Mouse (Mus musculus) T-cell, adult 2 months (primary cell): ENCODE measurements around the gene Atp5l.

Experiments
- DNase-seq: peaks from one replicate; pipeline ENCODE4 v3.0.0; 2022; ENCODE audit warnings: low spot score

Atp5l gene

GRCm38 (mm10) chr9:44892664-44893063 lies 27.9 kb downstream of the Atp5l start:
- DNase-seq = no peak

DNA sequence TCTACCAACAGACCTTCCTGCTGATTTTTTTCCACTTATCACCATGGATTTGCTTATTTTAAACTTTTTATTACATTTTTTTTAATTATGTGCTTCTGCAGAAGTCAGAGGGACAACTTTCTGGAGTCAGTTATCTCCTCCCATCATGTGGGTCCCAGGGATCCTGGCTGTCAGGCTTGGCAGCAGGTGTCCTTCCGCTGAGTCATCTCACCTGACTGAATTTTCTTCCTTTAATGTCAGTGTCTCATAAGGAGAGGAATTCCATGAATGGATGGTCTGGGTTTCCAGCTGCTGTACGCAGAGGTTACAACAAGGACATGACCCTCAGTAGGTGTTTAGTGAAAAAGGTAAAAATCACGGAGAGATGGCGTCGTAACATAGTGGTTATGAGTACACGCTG lies 29.3 kb downstream of the Atp5l start:
- DNase-seq = no peak

- no peak for DNase-seq
Measured at GRCm38 (mm10) chr9:44890122-44890521, 30.4 kb downstream of the Atp5l start.

GRCm38 (mm10) chr9:44888114-44888624 lies 32.4 kb downstream of the Atp5l start:
- DNase-seq = no peak

DNA sequence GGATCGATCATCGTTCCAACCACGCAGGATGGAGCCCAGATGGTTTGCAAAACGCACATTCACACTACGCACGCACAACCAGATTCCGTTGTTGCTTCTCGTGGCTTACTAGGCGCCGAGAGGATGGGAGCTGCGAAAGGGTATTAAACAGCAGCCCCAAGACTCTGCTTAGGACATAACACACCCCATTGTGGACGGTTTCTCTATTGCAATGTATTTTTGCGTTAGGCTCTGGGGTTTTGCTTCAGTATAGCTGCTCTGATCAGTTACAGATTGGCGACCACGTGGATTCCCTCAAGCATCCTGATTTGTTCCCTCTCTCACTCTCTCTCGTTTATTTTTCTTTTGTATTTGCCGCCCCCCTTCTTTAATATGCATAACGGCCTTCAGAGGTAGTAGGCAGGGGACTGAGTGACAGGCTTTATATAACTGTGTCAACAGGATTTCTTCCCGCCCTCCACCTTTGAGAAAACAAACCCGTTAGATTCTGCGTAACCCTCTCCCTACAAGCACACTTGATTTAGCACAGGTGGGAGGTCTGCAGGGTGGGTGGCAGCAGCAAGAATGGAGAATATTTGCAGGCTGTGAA lies 37.5 kb downstream of the Atp5l start:
- peak; percentile 32 for DNase-seq

GRCm38 (mm10) chr9:44882436-44882980 lies 38.0 kb downstream of the Atp5l start:
- DNase-seq = peak; percentile 75

DNA sequence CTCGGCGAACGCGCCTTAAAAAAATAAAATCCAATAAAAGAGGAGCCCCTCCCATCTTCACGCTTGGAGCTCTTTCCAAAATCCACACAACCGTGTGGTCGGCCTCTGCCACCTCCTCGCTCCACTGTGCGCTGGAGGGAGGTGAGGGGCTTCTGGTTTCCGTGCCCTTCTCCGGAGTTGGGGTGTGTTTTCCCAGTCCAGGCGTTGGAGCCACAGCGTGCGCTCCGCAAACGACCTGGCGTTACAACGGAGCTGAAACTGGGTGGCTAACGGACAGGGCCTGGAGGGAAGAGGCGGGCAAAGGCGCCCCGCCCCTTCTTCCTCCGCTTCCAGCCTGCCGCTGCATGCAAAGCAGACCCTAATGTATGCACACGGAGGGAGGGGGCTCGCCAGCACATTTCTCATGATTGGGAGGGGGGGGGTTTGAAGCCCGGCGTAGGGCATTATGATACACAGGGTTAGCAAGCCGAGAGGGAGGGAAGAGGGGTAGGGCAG lies 38.6 kb downstream of the Atp5l start:
- peak; percentile 18 for DNase-seq

GRCm38 (mm10) chr9:44881221-44881871 lies 39.2 kb downstream of the Atp5l start, which contains the start of gene Kmt2a:
Gene Kmt2a, minus strand, starts transcription at chr9:44881296.
- peak; percentile 94 for DNase-seq

DNA sequence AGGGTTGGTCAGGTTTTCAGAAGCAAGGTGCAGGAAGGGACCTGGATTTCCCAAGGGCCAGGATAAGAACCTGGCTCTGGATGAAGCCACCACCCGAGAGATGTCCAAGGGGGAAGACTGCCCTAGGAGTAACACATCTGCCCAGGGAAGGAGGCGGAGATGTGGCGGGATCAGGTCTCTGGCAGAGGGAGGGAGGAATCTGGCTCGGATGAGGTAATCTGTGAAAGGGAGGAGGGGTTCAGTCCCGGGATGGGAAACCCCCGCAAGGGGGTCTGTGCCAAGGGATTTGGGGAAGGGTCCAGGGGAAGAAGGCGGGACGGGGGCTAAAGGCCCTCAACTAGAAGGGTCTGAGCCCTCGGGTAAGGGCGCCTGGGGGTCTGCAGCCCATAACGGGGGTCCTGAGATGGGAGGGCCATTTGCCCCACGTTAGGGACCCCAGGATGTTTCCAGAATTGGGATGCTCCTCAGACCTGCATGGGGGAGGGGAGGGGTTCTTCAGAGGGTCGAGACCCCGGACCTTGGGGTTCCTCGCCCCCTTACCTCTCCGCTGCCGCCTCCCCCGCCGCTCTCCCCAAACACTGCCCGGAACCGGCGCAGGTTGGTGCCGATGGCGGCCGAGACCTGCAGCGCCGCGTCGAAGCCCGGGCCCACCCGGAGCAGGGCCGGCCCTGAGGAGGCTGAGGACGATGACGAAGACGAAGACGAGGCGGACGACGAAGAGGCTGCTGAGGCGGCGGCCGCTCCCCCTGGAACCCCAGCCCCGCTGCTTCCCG lies 40.0 kb downstream of the Atp5l start:
- peak; percentile 3 for DNase-seq

- DNase-seq = peak; percentile 7
Measured at GRCm38 (mm10) chr9:44879694-44880271, 40.8 kb downstream of the Atp5l start.

DNA sequence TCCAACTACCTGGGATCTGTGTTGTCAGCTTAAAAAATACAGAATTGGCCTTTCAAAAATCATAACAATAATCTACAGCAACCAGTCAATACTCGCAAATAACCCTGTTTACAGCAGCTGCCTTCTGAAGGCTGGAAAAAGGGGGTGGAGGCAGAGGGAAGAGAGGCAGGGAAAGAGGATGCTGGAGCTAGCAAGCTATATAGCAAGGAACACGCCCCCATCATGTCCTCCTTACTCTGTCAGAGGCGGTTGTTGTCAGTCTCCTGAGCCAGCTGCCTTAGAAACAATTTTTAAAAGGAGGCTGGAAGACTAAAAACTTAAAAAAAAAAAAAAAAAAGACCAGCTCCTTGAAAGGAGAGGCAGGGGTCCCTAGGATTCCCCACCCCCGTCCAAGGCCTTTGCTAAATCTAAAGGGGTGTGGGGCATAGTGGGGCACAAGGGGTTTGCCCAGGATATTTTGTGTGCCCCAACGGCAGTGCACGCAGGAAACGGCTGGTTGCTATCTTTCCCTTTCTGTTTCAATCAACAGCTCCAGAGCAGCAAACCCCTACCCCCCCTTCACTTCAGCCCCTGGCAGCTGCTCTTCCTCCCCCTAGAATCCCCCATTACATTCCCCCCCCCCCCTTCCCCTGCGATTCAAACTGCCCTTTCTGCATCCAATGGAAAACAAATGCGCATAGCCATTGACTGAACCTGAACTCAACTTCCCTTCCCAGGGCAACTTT lies 41.6 kb downstream of the Atp5l start:
- peak; percentile 59 for DNase-seq

DNA sequence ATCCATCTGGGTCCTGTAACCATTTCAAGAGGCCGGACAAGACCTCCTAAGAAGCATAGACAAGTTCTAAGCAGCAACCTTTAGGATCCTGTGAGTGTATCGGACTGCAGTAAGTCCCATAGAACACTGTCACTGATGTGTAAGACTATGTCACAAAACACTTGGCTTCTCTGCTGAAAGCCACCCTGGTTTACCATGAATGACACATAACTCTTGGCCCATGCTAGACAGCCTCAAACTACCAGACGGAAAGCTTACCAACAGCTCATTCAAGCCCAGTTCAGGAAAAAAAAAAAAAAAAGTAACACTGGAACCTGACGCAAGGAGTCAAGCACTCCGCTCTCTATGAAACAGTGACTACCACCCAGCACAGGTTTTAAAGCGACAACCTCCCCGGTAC lies 42.9 kb downstream of the Atp5l start:
- no peak for DNase-seq

DNA sequence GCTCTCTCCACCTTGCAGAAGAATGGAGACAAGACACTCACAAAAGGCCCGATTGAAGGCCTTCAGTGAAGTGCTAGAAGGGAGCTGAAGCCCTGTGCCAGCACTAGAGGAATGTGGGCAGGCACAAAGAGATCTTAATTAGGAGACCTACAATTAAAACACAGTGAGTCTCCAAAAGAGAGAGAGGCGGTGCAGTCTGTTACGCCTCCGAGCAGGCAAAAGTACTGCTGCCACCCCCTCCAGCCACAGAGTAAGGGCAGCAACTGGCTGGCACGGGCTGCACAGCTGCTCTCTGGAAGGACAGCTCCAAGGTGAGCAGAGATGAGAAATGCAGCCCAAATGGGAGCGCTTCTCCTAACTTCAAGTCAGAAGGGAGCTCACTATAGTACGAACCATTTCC lies 45.1 kb downstream of the Atp5l start:
- no peak for DNase-seq

GRCm38 (mm10) chr9:44874198-44874597 lies 46.3 kb downstream of the Atp5l start:
- no peak for DNase-seq

DNA sequence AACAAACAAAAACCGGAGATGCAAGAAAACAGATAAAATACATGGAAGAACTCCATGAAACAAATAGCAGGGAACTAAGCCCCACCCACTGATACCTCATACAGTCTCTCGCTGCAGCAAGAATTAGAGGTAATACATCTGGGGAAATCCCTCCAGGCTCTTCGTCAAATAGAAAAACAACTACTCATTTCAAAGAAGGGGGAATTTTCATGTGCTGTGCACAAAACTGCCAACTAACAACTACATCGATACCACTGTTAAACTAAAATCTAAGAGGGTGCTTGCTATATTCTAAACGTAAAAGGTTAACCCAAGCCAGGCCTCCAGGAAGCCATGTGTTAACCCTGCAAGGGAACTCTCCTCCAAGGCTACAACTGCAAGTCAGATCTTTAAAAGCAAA lies 46.9 kb downstream of the Atp5l start:
- DNase-seq = peak; percentile 9

- DNase-seq = peak; percentile 45
Measured at GRCm38 (mm10) chr9:44868336-44869094, 52.0 kb downstream of the Atp5l start.

DNA sequence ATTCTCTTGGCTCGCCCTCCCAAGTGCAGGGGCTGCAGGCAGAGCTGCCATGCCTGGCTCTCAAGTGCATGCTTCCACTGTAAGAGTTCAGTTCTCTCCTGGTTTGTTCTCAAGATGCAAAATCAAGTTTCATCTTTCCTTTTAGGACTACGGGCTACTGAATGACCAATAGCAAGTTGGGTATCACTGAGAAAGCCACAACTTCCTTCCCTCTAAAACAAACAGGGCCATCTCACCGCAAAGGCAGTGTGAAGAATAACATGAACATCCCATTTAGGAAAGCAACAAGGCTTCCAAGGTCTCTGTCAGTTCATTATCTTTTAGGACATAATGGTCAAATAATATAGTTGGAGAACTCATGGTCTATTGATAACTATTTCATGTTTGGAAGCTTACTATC lies 52.9 kb downstream of the Atp5l start:
- no peak for DNase-seq

DNA sequence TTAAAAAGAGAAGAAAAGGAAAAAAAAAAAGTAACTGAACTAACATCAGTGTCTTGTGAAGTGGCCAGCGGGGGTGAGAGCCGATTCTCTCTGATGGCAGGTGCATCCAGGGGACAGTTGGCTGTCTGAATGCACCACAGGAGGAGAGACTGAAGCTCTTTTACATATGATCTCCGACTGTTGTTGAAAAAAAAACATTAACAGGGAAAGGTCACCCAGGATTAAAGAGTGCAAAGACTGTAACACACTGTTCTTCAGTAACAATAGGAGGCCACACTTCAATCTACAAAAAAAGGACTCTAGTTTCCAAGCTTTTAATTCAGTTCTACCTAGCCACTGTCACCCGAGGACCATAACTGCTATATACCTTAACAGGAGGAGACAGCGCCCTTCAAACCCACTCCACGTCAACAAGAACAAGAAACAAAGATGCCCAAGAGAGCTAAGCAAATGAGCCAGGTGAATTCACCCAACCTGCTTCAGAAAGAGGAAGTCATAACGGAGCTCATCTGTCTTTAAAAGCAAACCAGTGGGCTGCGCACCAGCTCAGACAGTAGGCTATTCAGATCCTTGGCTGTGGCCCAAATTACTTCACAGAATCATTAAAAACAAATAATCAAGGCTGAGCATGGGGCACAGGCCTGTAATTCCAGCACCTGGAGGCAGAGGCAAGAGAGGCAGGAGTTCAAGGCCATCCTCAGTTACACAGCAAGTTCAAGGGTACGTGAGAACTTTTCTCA lies 53.9 kb downstream of the Atp5l start:
- DNase-seq = no peak
